Mouse (Mus musculus) heart, embryonic 15.5 days (tissue): ENCODE measurements at regions not wholly inside any gene's neighbourhood (a gene's known extent, or its start where the extent isn't known, plus 50 kb on each side); places are given as distances from the start of the nearest gene placed in this dataset.

Source experiments
- ATAC-seq: fragments of 200-750 bp; cut with Nextera tagmentation; replicated peaks from 2 replicates; pipeline ENCODE4 v1.8.0; 2017; ENCODE audit warnings: low read depth, moderate TSS enrichment; ENCODE audit not compliant: insufficient number of reproducible peaks, insufficient read depth, low FRiP score
- H3K27ac ChIP-seq: fragments of 300-500 bp; sonication (generic); 2 replicates; pipeline ENCODE4 v1.5.1; 2015; ENCODE audit warnings: mild to moderate bottlenecking, inconsistent platforms
- H3K27me3 ChIP-seq: fragments of 300-500 bp; sonication (generic); 2 replicates; pipeline ENCODE4 v1.6.1; 2015; ENCODE audit warnings: inconsistent platforms
- H3K36me3 ChIP-seq: fragments of 300-500 bp; sonication (generic); 2 replicates; pipeline ENCODE4 v1.6.1; 2015; ENCODE audit warnings: mild to moderate bottlenecking, inconsistent platforms
- H3K4me1 ChIP-seq: fragments of 300-500 bp; sonication (generic); replicated peaks from 2 replicates; pipeline ENCODE4 v1.6.1; 2015; ENCODE audit warnings: inconsistent platforms
- H3K4me2 ChIP-seq: fragments of 300-500 bp; sonication (generic); 2 replicates; pipeline ENCODE4 v1.6.1; 2015; ENCODE audit warnings: inconsistent platforms, mild to moderate bottlenecking, moderate library complexity
- H3K4me3 ChIP-seq: fragments of 300-500 bp; sonication (generic); 2 replicates; pipeline ENCODE4 v1.5.1; 2015; ENCODE audit warnings: mild to moderate bottlenecking, inconsistent platforms
- H3K9ac ChIP-seq: fragments of 300-500 bp; sonication (generic); 2 replicates; pipeline ENCODE4 v1.6.1; 2015; ENCODE audit warnings: mild to moderate bottlenecking, inconsistent platforms
- H3K9me3 ChIP-seq: fragments of 300-500 bp; sonication (generic); replicated peaks from 2 replicates; pipeline ENCODE4 v1.6.1; 2016; ENCODE audit warnings: inconsistent platforms
- WGBS: fragments of 180-500 bp; shearing (Covaris S2); methylation state at CpG from one replicate; pipeline ENCODE4 v1.1.7; 2015; ENCODE audit warnings: mixed read lengths; 5-methylcytosine and 5-hydroxymethylcytosine counted together

GRCm38 (mm10) chr10:125610353-125610752 lies 221.1 kb upstream of the Slc16a7 start:
- H3K36me3 ChIP-seq = no peaks in the 10 kb centered on the region
- H3K9me3 ChIP-seq = no peaks in the 10 kb centered on the region
- WGBS = 72% methylated on average over 5 of the region's 5 CpGs
- H3K4me1 ChIP-seq = no peaks in the 10 kb centered on the region
- H3K4me2 ChIP-seq = no peak overlapping the region
- H3K27ac ChIP-seq = no peak overlapping the region
- no peak for ATAC-seq
- H3K4me3 ChIP-seq = no peak overlapping the region
- no peak overlapping the region for H3K9ac ChIP-seq
- no peaks in the 10 kb centered on the region for H3K27me3 ChIP-seq

- Histone ChIP-seq H3K4me1 (no peaks in the 10 kb centered on the region), H3K27ac (no peak overlapping the region), H3K4me3 (no peak overlapping the region), H3K27me3 (no peaks in the 10 kb centered on the region), H3K4me2 (no peak overlapping the region), H3K9me3 (no peaks in the 10 kb centered on the region), H3K36me3 (no peaks in the 10 kb centered on the region), H3K9ac (no peak overlapping the region)
- 89% methylated on average over 6 of the region's 6 CpGs for WGBS
- no peak for ATAC-seq
Measured at GRCm38 (mm10) chr10:125612773-125613172, 223.5 kb upstream of the Slc16a7 start.

DNA sequence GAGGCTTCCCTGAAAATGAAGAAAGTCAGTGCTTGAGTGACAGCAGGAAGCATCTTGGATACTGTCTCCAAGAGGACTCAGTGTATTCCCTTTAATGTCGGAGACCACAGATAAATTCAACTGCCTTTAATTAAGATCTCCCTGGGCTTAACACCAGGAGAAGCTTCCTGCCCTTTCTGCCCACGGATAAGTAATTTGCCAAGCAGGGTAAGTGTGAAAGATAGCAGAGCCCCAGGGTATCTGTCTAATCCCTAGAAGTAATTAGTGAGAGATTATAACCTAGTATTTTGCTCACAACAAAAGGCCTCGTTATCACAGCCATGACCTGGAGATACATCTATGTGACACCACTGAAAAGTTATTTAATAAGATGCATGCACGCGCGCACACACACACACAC lies 232.1 kb upstream of the Slc16a7 start:
- Histone ChIP-seq H3K4me1 (no peaks in the 10 kb centered on the region), H3K27ac (no peak overlapping the region), H3K9ac (no peak overlapping the region), H3K9me3 (no peaks in the 10 kb centered on the region), H3K4me3 (no peak overlapping the region), H3K36me3 (no peaks in the 10 kb centered on the region), H3K27me3 (no peaks in the 10 kb centered on the region), H3K4me2 (no peak overlapping the region)
- no peak for ATAC-seq
- WGBS = 64% methylated on average over 6 of the region's 6 CpGs

- Histone ChIP-seq H3K27ac (no peak overlapping the region), H3K4me2 (no peak overlapping the region), H3K4me3 (no peak overlapping the region), H3K36me3 (no peaks in the 10 kb centered on the region), H3K4me1 (no peaks in the 10 kb centered on the region), H3K27me3 (no peaks in the 10 kb centered on the region), H3K9me3 (no peaks in the 10 kb centered on the region), H3K9ac (no peak overlapping the region)
- 37% methylated on average over 7 of the region's 7 CpGs for WGBS
- no peak for ATAC-seq
Measured at GRCm38 (mm10) chr10:125623836-125624235, 234.6 kb upstream of the Slc16a7 start.

- H3K4me2 ChIP-seq = no peak overlapping the region
- no peak overlapping the region for H3K27ac ChIP-seq
- no peak overlapping the region for H3K9ac ChIP-seq
- H3K9me3 ChIP-seq = no peaks in the 10 kb centered on the region
- no peak overlapping the region for H3K4me3 ChIP-seq
- no peaks in the 10 kb centered on the region for H3K36me3 ChIP-seq
- no peaks in the 10 kb centered on the region for H3K4me1 ChIP-seq
- 79% methylated on average over 4 of the region's 4 CpGs for WGBS
- no peaks in the 10 kb centered on the region for H3K27me3 ChIP-seq
- no peak for ATAC-seq
Measured at GRCm38 (mm10) chr10:125667906-125668305, 278.6 kb upstream of the Slc16a7 start.

GRCm38 (mm10) chr10:125673637-125674036 lies 284.4 kb upstream of the Slc16a7 start:
- 75% methylated on average over 11 of the region's 11 CpGs for WGBS

GRCm38 (mm10) chr10:125679644-125680043 lies 286.3 kb upstream of the Lrig3 start:
- H3K27me3 ChIP-seq = no peaks in the 10 kb centered on the region
- no peak for ATAC-seq
- no peak overlapping the region for H3K27ac ChIP-seq
- WGBS = 63% methylated on average over 7 of the region's 7 CpGs
- H3K4me3 ChIP-seq = no peak overlapping the region
- H3K4me1 ChIP-seq = no peaks in the 10 kb centered on the region
- H3K9ac ChIP-seq = no peak overlapping the region
- H3K4me2 ChIP-seq = no peak overlapping the region
- no peaks in the 10 kb centered on the region for H3K9me3 ChIP-seq
- no peaks in the 10 kb centered on the region for H3K36me3 ChIP-seq

More at GRCm38 (mm10) chr10:125673637-125674036, 284.4 kb upstream of the Slc16a7 start:
- Histone ChIP-seq H3K9me3 (no peaks in the 10 kb centered on the region), H3K9ac (no peak overlapping the region), H3K27me3 (no peaks in the 10 kb centered on the region), H3K27ac (no peak overlapping the region), H3K4me2 (no peak overlapping the region), H3K4me3 (no peak overlapping the region), H3K4me1 (no peaks in the 10 kb centered on the region), H3K36me3 (no peaks in the 10 kb centered on the region)
- ATAC-seq = no peak

DNA sequence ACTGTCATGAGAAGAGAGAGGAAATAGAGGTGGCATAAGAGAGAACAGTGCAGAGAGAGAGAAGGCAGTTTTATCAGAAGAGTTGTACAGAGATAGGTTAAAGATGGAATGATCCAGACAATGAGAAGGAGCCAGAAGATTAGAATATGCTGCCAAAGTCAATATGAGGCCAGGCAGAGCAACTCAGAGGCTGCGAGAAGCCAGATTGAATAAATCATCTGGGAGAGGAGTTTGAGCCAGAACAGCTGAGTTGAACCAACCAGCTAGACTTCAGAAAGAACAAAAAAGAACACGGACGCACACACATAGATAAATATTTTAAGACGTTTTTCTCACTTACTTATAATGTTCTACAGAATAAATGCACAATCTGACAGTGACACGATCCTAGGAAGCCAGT lies 280.8 kb upstream of the Lrig3 start:
- Histone ChIP-seq H3K27me3 (no peaks in the 10 kb centered on the region), H3K9ac (no peak overlapping the region), H3K36me3 (no peaks in the 10 kb centered on the region), H3K9me3 (no peaks in the 10 kb centered on the region), H3K4me3 (no peak overlapping the region), H3K27ac (no peak overlapping the region), H3K4me1 (no peaks in the 10 kb centered on the region), H3K4me2 (no peak overlapping the region)
- no peak for ATAC-seq
- 63% methylated on average over 5 of the region's 5 CpGs for WGBS

GRCm38 (mm10) chr10:125693505-125693904 lies 272.5 kb upstream of the Lrig3 start:
- 72% methylated on average over 7 of the region's 7 CpGs for WGBS
- no peak for ATAC-seq
- Histone ChIP-seq H3K4me2 (no peak overlapping the region), H3K27ac (no peak overlapping the region), H3K4me3 (no peak overlapping the region), H3K27me3 (no peaks in the 10 kb centered on the region), H3K36me3 (no peaks in the 10 kb centered on the region), H3K9ac (no peak overlapping the region), H3K9me3 (no peaks in the 10 kb centered on the region), H3K4me1 (no peaks in the 10 kb centered on the region)

DNA sequence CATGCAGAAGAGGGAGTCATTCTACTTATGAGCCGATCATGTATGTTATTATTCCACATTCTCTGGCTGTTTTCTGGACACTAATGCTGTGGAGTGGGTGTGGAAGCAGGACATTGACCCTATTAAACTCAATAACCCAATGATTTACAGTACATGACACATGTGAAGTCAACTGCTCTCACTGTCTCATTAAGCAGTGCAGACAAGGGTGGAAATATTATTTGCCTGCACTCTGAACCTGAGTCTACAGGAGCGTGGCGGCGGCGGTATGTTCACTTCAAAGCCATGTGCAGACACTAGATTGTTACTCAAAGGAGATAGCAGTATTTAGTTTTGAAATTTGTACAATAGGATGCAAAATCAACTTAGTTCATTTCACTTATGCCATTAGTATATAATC lies 269.8 kb upstream of the Lrig3 start:
- Histone ChIP-seq H3K36me3 (no peaks in the 10 kb centered on the region), H3K27ac (no peak overlapping the region), H3K9ac (no peak overlapping the region), H3K27me3 (no peaks in the 10 kb centered on the region), H3K4me3 (no peak overlapping the region), H3K9me3 (no peaks in the 10 kb centered on the region), H3K4me2 (no peak overlapping the region), H3K4me1 (no peaks in the 10 kb centered on the region)
- ATAC-seq = no peak
- 91% methylated on average over 5 of the region's 5 CpGs for WGBS

DNA sequence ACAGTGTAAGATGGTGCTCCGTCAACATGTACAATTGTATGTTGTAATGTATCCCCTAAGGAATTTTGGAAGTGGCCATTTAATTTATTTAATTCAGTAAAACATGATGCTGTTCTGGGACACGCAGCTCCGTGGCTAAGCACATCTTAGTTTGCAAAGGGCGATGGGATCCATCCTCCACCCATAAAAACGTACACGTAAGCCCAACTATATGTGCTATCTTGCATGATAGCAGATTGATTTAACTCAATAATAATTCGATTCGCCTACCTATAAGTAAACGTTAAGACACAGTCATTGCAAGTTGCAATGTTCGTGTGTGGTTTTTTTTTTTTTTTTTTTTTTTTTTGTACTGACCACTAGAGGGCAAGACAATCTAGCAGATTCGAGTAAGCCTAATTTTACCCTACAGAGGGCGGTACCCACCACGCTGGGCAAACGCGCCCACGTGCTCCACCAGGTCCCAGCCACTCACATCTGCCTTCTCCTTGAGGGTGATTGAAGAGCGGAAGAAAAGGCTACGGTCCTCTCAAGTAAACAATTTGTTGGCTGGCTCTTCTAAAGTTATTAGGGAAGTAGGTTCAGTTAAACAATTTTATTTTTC lies 240.8 kb upstream of the Lrig3 start:
- peaks cover 5% of the 10 kb centered on the region; the same call in 1 of the 2 replicates for H3K4me1 ChIP-seq
- no peaks in the 10 kb centered on the region for H3K36me3 ChIP-seq
- no peak for ATAC-seq
- H3K27ac ChIP-seq = no peak overlapping the region
- 31% methylated on average over 18 of the region's 18 CpGs for WGBS
- no peaks in the 10 kb centered on the region for H3K9me3 ChIP-seq
- no peak overlapping the region for H3K4me3 ChIP-seq
- H3K27me3 ChIP-seq = no peaks in the 10 kb centered on the region
- no peak overlapping the region for H3K9ac ChIP-seq
- no peak overlapping the region for H3K4me2 ChIP-seq

DNA sequence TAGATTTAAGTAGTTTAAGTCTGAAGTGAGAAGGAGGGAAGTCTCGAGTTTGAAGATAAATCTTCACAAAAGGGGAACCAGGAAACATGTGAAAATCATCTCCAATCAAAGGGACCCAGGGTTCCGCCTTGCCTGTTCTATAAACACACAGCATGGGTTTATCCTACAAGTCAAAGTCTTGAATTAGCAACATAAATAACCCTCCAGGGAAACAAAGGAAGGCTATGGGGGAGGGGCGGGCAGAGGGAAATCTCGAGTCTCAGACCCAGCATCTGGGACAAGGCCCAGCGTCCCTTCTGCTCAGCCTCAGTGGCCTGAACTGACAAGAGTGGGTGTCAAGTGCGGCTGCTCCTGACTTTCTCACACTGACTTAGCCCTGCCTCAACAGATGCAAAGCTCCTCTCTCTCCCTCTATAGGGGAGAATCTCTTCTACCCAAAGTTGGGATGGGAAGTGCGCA lies 240.3 kb upstream of the Lrig3 start:
- no peak overlapping the region for H3K4me3 ChIP-seq
- H3K36me3 ChIP-seq = no peaks in the 10 kb centered on the region
- no peak overlapping the region for H3K9ac ChIP-seq
- H3K27ac ChIP-seq = no peak overlapping the region
- no peaks in the 10 kb centered on the region for H3K9me3 ChIP-seq
- H3K4me2 ChIP-seq = no peak overlapping the region
- H3K4me1 ChIP-seq = peaks cover 5% of the 10 kb centered on the region; the same call in 1 of the 2 replicates
- no peaks in the 10 kb centered on the region for H3K27me3 ChIP-seq
- WGBS = 32% methylated on average over 7 of the region's 7 CpGs
- ATAC-seq = no peak
